Mouse (Mus musculus) forebrain, embryonic 10.5 days (tissue): Measurements from ENCODE around the gene Cdc42bpg. TPM values are rescaled to one million over a fixed set of nuclear protein-coding genes. Genes with fewer than 3 reads are reported as not detected.
"Not testable (repeated sequence)": the region's sequence is repeated elsewhere in the genome, so short reads cannot be mapped to it uniquely, and the experiment has no call there.

ENCODE experiments used
- DNase-seq: peaks from one replicate; pipeline ENCODE4 v3.0.0-alpha.2; 2017; ENCODE audit warnings: low spot score; ENCODE audit errors: extremely low spot score
- H3K27ac ChIP-seq: fragments of 300-500 bp; sonication (generic); 2 replicates; pipeline ENCODE4 v1.5.1; 2016; ENCODE audit warnings: mild to moderate bottlenecking
- H3K27me3 ChIP-seq: fragments of 300-500 bp; sonication (generic); 2 replicates; pipeline ENCODE4 v1.6.1; 2016; ENCODE audit warnings: mild to moderate bottlenecking; ENCODE audit not compliant: poor library complexity, severe bottlenecking
- H3K36me3 ChIP-seq: fragments of 300-500 bp; sonication (generic); replicated peaks from 2 replicates; pipeline ENCODE4 v1.6.1; 2016; ENCODE audit warnings: mild to moderate bottlenecking, moderate library complexity
- H3K4me1 ChIP-seq: fragments of 300-500 bp; sonication (generic); 2 replicates; pipeline ENCODE4 v1.6.1; 2016
- H3K4me3 ChIP-seq: fragments of 300-500 bp; sonication (generic); 2 replicates; pipeline ENCODE4 v1.5.1; 2016; ENCODE audit warnings: mild to moderate bottlenecking, moderate library complexity
- H3K9me3 ChIP-seq: fragments of 300-500 bp; sonication (generic); 2 replicates; pipeline ENCODE4 v1.6.1; 2016; ENCODE audit warnings: mild to moderate bottlenecking, moderate library complexity
- WGBS: fragments of 180-500 bp; shearing (Covaris S2); methylation state at CpG from one replicate; pipeline ENCODE4 v1.1.7; 2016; 5-methylcytosine and 5-hydroxymethylcytosine counted together
- polyA plus RNA-seq: library from polyadenylated mRNA; unstranded; fragments of >200 nt; fragmentation: Nextera tagmentation; extraction: Ambion mirVana; gene quantifications from 2 replicates; pipeline ENCODE4 v1.2.1, GENCODE M21; 2016

Gene Cdc42bpg
- polyA plus RNA-seq, 1 experiment from 2014 or later, result 0.24 TPM

- H3K4me1 ChIP-seq, result peaks cover 53% of the 10 kb centered on the region
- H3K36me3 ChIP-seq, result peaks cover 9% of the 10 kb centered on the region
- H3K27me3 ChIP-seq, result no peaks in the 10 kb centered on the region
- 56% methylated on average over 8 of the region's 8 CpGs for WGBS
- peak overlapping the region; percentile 81 for H3K4me3 ChIP-seq
- no peak for DNase-seq
- no peaks in the 10 kb centered on the region for H3K9me3 ChIP-seq
- peak overlapping the region; percentile 90 for H3K27ac ChIP-seq
Measured at GRCm38 (mm10) chr19:6305517-6306115, 640 bp upstream of the Cdc42bpg start.

- Histone ChIP-seq H3K27me3 (no peaks in the 10 kb centered on the region), H3K4me1 (peaks cover 50% of the 10 kb centered on the region), H3K36me3 (0 out of 2 replicates have a peak, but pooled peaks cover 13% of the 10 kb centered on the region), H3K9me3 (no peaks in the 10 kb centered on the region), H3K4me3 (peak overlapping the region; percentile 81), H3K27ac (peak overlapping the region; percentile 90)
- under 1% methylated on average over 26 of the region's 34 CpGs for WGBS
- DNase-seq, result peak; percentile 71
Measured at GRCm38 (mm10) chr19:6306586-6306985, 330 bp downstream of the Cdc42bpg start.

GRCm38 (mm10) chr19:6307733-6308531, 1.7 kb downstream of the Cdc42bpg start:
- WGBS, result 87% methylated on average over 9 of the region's 9 CpGs
- no peaks in the 10 kb centered on the region for H3K27me3 ChIP-seq
- DNase-seq, result no peak
- H3K36me3 ChIP-seq, result 0 out of 2 replicates have a peak, but pooled peaks cover 13% of the 10 kb centered on the region
- H3K4me1 ChIP-seq, result peaks cover 45% of the 10 kb centered on the region
- no peak overlapping the region for H3K27ac ChIP-seq
- 0 out of 2 replicates have a peak overlapping the region, but pooled peaks have one; percentile 81 for H3K4me3 ChIP-seq
- H3K9me3 ChIP-seq, result no peaks in the 10 kb centered on the region

- Histone ChIP-seq H3K36me3 (peaks cover 31% of the 10 kb centered on the region), H3K4me1 (peaks cover 40% of the 10 kb centered on the region), H3K27ac (no peak overlapping the region), H3K4me3 (no peak overlapping the region), H3K9me3 (no peaks in the 10 kb centered on the region), H3K27me3 (no peaks in the 10 kb centered on the region)
- DNase-seq, result no peak
- 89% methylated on average over 5 of the region's 5 CpGs for WGBS
Measured at GRCm38 (mm10) chr19:6310181-6310580, 3.9 kb downstream of the Cdc42bpg start.

- H3K4me1 ChIP-seq, result peaks cover 26% of the 10 kb centered on the region
- not testable (repeated sequence) for H3K27me3 ChIP-seq, H3K27ac ChIP-seq, H3K9me3 ChIP-seq, DNase-seq, H3K4me3 ChIP-seq
- 89% methylated on average over 3 of the region's 3 CpGs for WGBS
- H3K36me3 ChIP-seq, result peaks cover 48% of the 10 kb centered on the region
Measured at GRCm38 (mm10) chr19:6311783-6312182, 5.5 kb downstream of the Cdc42bpg start.

- WGBS, result 90% methylated on average over 8 of the region's 8 CpGs
- Histone ChIP-seq H3K4me1 (peaks cover 9% of the 10 kb centered on the region), H3K9me3 (no peaks in the 10 kb centered on the region), H3K27me3 (no peaks in the 10 kb centered on the region), H3K4me3 (no peak overlapping the region), H3K27ac (no peak overlapping the region), H3K36me3 (peaks cover 66% of the 10 kb centered on the region)
- no peak for DNase-seq
Measured at GRCm38 (mm10) chr19:6313796-6314195, 7.5 kb downstream of the Cdc42bpg start.

GRCm38 (mm10) chr19:6314513-6314912, 8.3 kb downstream of the Cdc42bpg start:
- H3K4me3 ChIP-seq, result no peak overlapping the region
- no peak overlapping the region for H3K27ac ChIP-seq
- H3K27me3 ChIP-seq, result no peaks in the 10 kb centered on the region
- WGBS, result 87% methylated on average over 8 of the region's 8 CpGs
- DNase-seq, result no peak
- 0 out of 2 replicates have a peak, but pooled peaks cover 2% of the 10 kb centered on the region for H3K4me1 ChIP-seq
- no peaks in the 10 kb centered on the region for H3K9me3 ChIP-seq
- H3K36me3 ChIP-seq, result peaks cover 71% of the 10 kb centered on the region

GRCm38 (mm10) chr19:6315573-6315972, 9.3 kb downstream of the Cdc42bpg start:
- DNase-seq, result no peak
- H3K4me3 ChIP-seq, result no peak overlapping the region
- WGBS, result 78% methylated on average over 14 of the region's 14 CpGs

GRCm38 (mm10) chr19:6318145-6318544, 11.9 kb downstream of the Cdc42bpg start:
- Histone ChIP-seq H3K27me3 (no peaks in the 10 kb centered on the region), H3K27ac (no peak overlapping the region), H3K4me3 (no peak overlapping the region), H3K9me3 (no peaks in the 10 kb centered on the region), H3K36me3 (peaks cover 69% of the 10 kb centered on the region), H3K4me1 (no peaks in the 10 kb centered on the region)
- no peak for DNase-seq
- 91% methylated on average over 12 of the region's 12 CpGs for WGBS

More at GRCm38 (mm10) chr19:6315573-6315972, 9.3 kb downstream of the Cdc42bpg start:
- no peaks in the 10 kb centered on the region for H3K9me3 ChIP-seq
- no peak overlapping the region for H3K27ac ChIP-seq
- no peaks in the 10 kb centered on the region for H3K27me3 ChIP-seq
- H3K4me1 ChIP-seq, result no peaks in the 10 kb centered on the region
- H3K36me3 ChIP-seq, result peaks cover 73% of the 10 kb centered on the region

GRCm38 (mm10) chr19:6321358-6321757, 15.1 kb downstream of the Cdc42bpg start:
- no peaks in the 10 kb centered on the region for H3K4me1 ChIP-seq
- H3K9me3 ChIP-seq, result no peaks in the 10 kb centered on the region
- peaks cover 38% of the 10 kb centered on the region for H3K36me3 ChIP-seq
- H3K27me3 ChIP-seq, result no peaks in the 10 kb centered on the region
- H3K27ac ChIP-seq, result no peak overlapping the region
- no peak overlapping the region for H3K4me3 ChIP-seq
- 89% methylated on average over 8 of the region's 8 CpGs for WGBS
- no peak for DNase-seq

- WGBS, result 89% methylated on average over 33 of the region's 33 CpGs
- no peaks in the 10 kb centered on the region for H3K4me1 ChIP-seq
- H3K4me3 ChIP-seq, result no peak overlapping the region
- H3K36me3 ChIP-seq, result peaks cover 32% of the 10 kb centered on the region
- DNase-seq, result no peak
- H3K9me3 ChIP-seq, result no peaks in the 10 kb centered on the region
- no peak overlapping the region for H3K27ac ChIP-seq
- no peaks in the 10 kb centered on the region for H3K27me3 ChIP-seq
Measured at GRCm38 (mm10) chr19:6321786-6322621, 15.7 kb downstream of the Cdc42bpg start.

GRCm38 (mm10) chr19:6324751-6325150, 18.5 kb downstream of the Cdc42bpg start:
- Histone ChIP-seq H3K27ac (no peak overlapping the region), H3K27me3 (no peaks in the 10 kb centered on the region)

More at GRCm38 (mm10) chr19:6324751-6325150, 18.5 kb downstream of the Cdc42bpg start:
- H3K36me3 ChIP-seq, result peaks cover 11% of the 10 kb centered on the region
- H3K4me3 ChIP-seq, result no peak overlapping the region
- H3K9me3 ChIP-seq, result no peaks in the 10 kb centered on the region
- WGBS, result 86% methylated on average over 9 of the region's 9 CpGs
- no peaks in the 10 kb centered on the region for H3K4me1 ChIP-seq
- DNase-seq, result no peak
